Mouse (Mus musculus) C2C12 (cell line): ENCODE results near the gene Sox1. TPM values are rescaled to one million over a fixed set of nuclear protein-coding genes. Genes with fewer than 3 reads are reported as not detected.

Experiments used
- H3K27me3 ChIP-seq: one replicate; pipeline ENCODE4 v1.6.1; 2011; ENCODE audit not compliant: control insufficient read depth, insufficient read depth, insufficient read length
- H3K36me3 ChIP-seq: one replicate; pipeline ENCODE4 v1.6.1; 2011; ENCODE audit not compliant: control insufficient read depth, insufficient read depth
- H3K4me3 ChIP-seq: one replicate; pipeline ENCODE4 v1.5.1; 2011; ENCODE audit warnings: mild to moderate bottlenecking, control low read depth; ENCODE audit not compliant: poor library complexity, insufficient read depth, severe bottlenecking
- H3K79me2 ChIP-seq: one replicate; pipeline ENCODE4 v1.6.1; 2011; ENCODE audit not compliant: control insufficient read depth, insufficient read depth
- H3K79me3 ChIP-seq: one replicate; pipeline ENCODE4 v1.6.1; 2011; ENCODE audit warnings: low read depth, control low read depth
- H3ac ChIP-seq: one replicate; pipeline ENCODE3; 2011; ENCODE audit warnings: low read depth; ENCODE audit not compliant: control insufficient read depth, insufficient read length
- CEBPB ChIP-seq: IDR thresholded peaks from one replicate; pipeline ENCODE4 v1.6.1; 2011; ENCODE audit warnings: low read depth, mild to moderate bottlenecking, control low read depth, moderate library complexity
- CTCF ChIP-seq: IDR thresholded peaks from one replicate; pipeline ENCODE4 v1.5.1; 2011; ENCODE audit not compliant: control insufficient read depth, insufficient read depth, insufficient read length
- FOSL1 ChIP-seq: IDR thresholded peaks from one replicate; pipeline ENCODE4 v1.8.0; 2011; ENCODE audit warnings: mild to moderate bottlenecking, low read length; ENCODE audit not compliant: poor library complexity, insufficient read depth, severe bottlenecking
- MAX ChIP-seq: IDR thresholded peaks from one replicate; pipeline ENCODE4 v1.6.1; 2011; ENCODE audit warnings: mild to moderate bottlenecking, control low read depth
- MYOD1 ChIP-seq: IDR thresholded peaks from one replicate; pipeline ENCODE4 v1.6.1; 2011; ENCODE audit warnings: low read depth; ENCODE audit not compliant: control insufficient read depth, insufficient read length
- MYOG ChIP-seq: IDR thresholded peaks from one replicate; pipeline ENCODE4 v1.6.1; 2011; ENCODE audit not compliant: control insufficient read depth, insufficient read length; ENCODE audit errors: extremely low read depth
- USF1 ChIP-seq: IDR thresholded peaks from one replicate; pipeline ENCODE4 v1.6.1; 2011; ENCODE audit warnings: low read depth, mild to moderate bottlenecking, control low read depth, moderate library complexity
- microRNA-seq: library from miRNA; unstranded; fragments of <30 nt; microRNA quantifications from one replicate; pipeline ENCODE4, GENCODE M21; 2019; ENCODE audit warnings: borderline microRNAs expressed
- polyA plus RNA-seq: library from polyadenylated mRNA; unstranded; fragments of >200 nt; fragmentation: generic; extraction: Trizol; gene quantifications from one replicate; pipeline ENCODE4 v1.2.1, GENCODE M21; 2012; ENCODE audit warnings: missing spikeins

Sox1 gene
- polyA plus RNA-seq, 1 experiment = not detected

DNA sequence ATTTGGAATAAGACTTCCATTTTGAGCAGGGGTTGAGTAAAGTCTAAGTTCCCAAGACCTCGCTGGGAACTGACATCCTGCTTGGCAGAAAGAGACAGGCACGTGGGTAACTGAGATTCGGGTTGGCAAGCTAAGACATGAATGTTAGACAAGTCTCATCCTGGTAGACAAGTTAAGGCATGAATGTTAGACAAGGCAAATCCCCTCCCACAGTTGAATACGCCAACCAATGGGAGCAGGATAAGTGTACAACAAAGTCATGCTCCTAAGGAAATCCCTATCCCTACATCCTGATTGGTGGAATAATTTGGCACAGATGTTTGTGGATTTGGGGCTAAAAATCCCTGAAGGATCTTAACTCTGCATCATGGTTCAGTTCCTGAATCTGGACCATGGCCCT, 45.9 kb downstream of the Sox1 start:
- H3K79me2 ChIP-seq = no peaks in the 10 kb centered on the region
- peaks cover 2% of the 10 kb centered on the region for H3K27me3 ChIP-seq
- H3K36me3 ChIP-seq = no peaks in the 10 kb centered on the region
- no peaks in the 10 kb centered on the region for H3K79me3 ChIP-seq
- no peak overlapping the region for H3K4me3 ChIP-seq
- H3ac ChIP-seq = no peak overlapping the region
- TF ChIP-seq MYOD1 (no peak), MAX (no peak), CTCF (no peak), FOSL1 (no peak), MYOG (no peak), CEBPB (no peak), USF1 (no peak)

GRCm38 (mm10) chr8:12445258-12445657, 50.2 kb downstream of the Sox1 start:
- Histone ChIP-seq H3ac (no peak overlapping the region), H3K36me3 (no peaks in the 10 kb centered on the region), H3K4me3 (no peak overlapping the region), H3K79me3 (no peaks in the 10 kb centered on the region), H3K79me2 (no peaks in the 10 kb centered on the region), H3K27me3 (peaks cover 12% of the 10 kb centered on the region)
- TF ChIP-seq MYOG (no peak), MAX (no peak), USF1 (no peak), CEBPB (no peak), MYOD1 (no peak), CTCF (no peak), FOSL1 (no peak)

GRCm38 (mm10) chr8:12445926-12446680, 51.0 kb downstream of the Sox1 start:
- Histone ChIP-seq H3K4me3 (no peak overlapping the region), H3K27me3 (peaks cover 12% of the 10 kb centered on the region), H3K79me3 (no peaks in the 10 kb centered on the region), H3ac (no peak overlapping the region), H3K36me3 (no peaks in the 10 kb centered on the region), H3K79me2 (no peaks in the 10 kb centered on the region)
- TF ChIP-seq MYOD1 (no peak), USF1 (no peak), FOSL1 (no peak), MAX (no peak), MYOG (no peak), CTCF (no peak), CEBPB (no peak)

Small RNA genes lying within 50 kb of the gene (microRNA-seq; reads per million reads assigned to microRNA genes)
- gene Gm25239 = not detected

Other genes with a start within 250 kb of the Sox1 start
- not detected for gene A230072I06Rik, start 116.5 kb upstream of the Sox1 start, polyA plus RNA-seq
- gene Spaca7, start 177.7 kb downstream of the Sox1 start, polyA plus RNA-seq = not detected